Mouse (Mus musculus): Measurements from ENCODE around the gene Ctc1.

GRCm38 (mm10) chr11:69046395-69046774, 30.7 kb downstream of the Ctc1 start:
- TF ChIP-seq CTCF (IDR thresholded peaks at IDR 0.05; ENCODE audit: borderline replicate concordance, insufficient read depth, low read length) (no peak), POLR2A (IDR thresholded peaks at IDR 0.05; ENCODE audit: low read depth, low read length) (peak; percentile 15; the same call in 1 of the 2 replicates)
